Mouse (Mus musculus) intestine, embryonic 14.5 days (tissue): ENCODE measurements around the gene Capn15. TPM values are rescaled to one million over a fixed set of nuclear protein-coding genes. Genes with fewer than 3 reads are reported as not detected.

Experiments used
- ATAC-seq: fragments of 200-750 bp; cut with Nextera tagmentation; replicated peaks from 2 replicates; pipeline ENCODE4 v1.8.0; 2017; ENCODE audit warnings: low read depth, moderate number of reproducible peaks, moderate TSS enrichment, moderate library complexity; ENCODE audit not compliant: low FRiP score, low TSS enrichment
- DNase-seq: peaks from one replicate; pipeline ENCODE4 v3.0.0-alpha.2; 2018; ENCODE audit warnings: low spot score
- H3K27ac ChIP-seq: fragments of 300-500 bp; sonication (generic); 2 replicates; pipeline ENCODE4 v1.5.1; 2014; ENCODE audit warnings: low read depth, mild to moderate bottlenecking, control low read depth
- H3K27me3 ChIP-seq: fragments of 300-500 bp; sonication (generic); replicated peaks from 2 replicates; pipeline ENCODE4 v1.6.1; 2014; ENCODE audit warnings: low read length, control low read depth; ENCODE audit not compliant: control insufficient read depth, insufficient read depth
- H3K36me3 ChIP-seq: fragments of 300-500 bp; sonication (generic); 2 replicates; pipeline ENCODE4 v1.6.1; 2014; ENCODE audit warnings: low read length, control low read depth; ENCODE audit not compliant: control insufficient read depth, insufficient read depth
- H3K4me1 ChIP-seq: fragments of 300-500 bp; sonication (generic); replicated peaks from 2 replicates; pipeline ENCODE4 v1.6.1; 2014; ENCODE audit warnings: low read length, control low read depth, mixed read lengths; ENCODE audit not compliant: control insufficient read depth, insufficient read depth
- H3K4me2 ChIP-seq: fragments of 300-500 bp; sonication (generic); 2 replicates; pipeline ENCODE4 v1.6.1; 2014; ENCODE audit warnings: low read length
- H3K4me3 ChIP-seq: fragments of 300-500 bp; sonication (generic); 2 replicates; pipeline ENCODE4 v1.5.1; 2014; ENCODE audit warnings: low read depth, low read length, control low read depth, mixed read lengths
- H3K9ac ChIP-seq: fragments of 300-500 bp; sonication (generic); 2 replicates; pipeline ENCODE4 v1.6.1; 2014; ENCODE audit warnings: mild to moderate bottlenecking, low read length
- H3K9me3 ChIP-seq: fragments of 300-500 bp; sonication (generic); 2 replicates; pipeline ENCODE4 v1.6.1; 2016; ENCODE audit warnings: low read length, control low read depth; ENCODE audit not compliant: control insufficient read depth
- WGBS: fragments of 180-500 bp; shearing (Covaris S2); extraction: QIAGEN DNeasy Blood & Tissue Kit; methylation state at CpG from one replicate; pipeline ENCODE4 v1.1.7; 2014; 5-methylcytosine and 5-hydroxymethylcytosine counted together
- polyA plus RNA-seq: library from polyadenylated mRNA; unstranded; fragments of >200 nt; fragmentation: Nextera tagmentation; extraction: Ambion mirVana; gene quantifications from 2 replicates; pipeline ENCODE4 v1.2.1, GENCODE M21; 2014

Capn15 gene
- polyA plus RNA-seq, 1 experiment from 2014 or later, result 23.5 TPM

GRCm38 (mm10) chr17:25967652-25968051 lies 17.9 kb downstream of the Capn15 start:
- DNase-seq (no peak), ATAC-seq (no peak)
- Histone ChIP-seq H3K4me2 (no peak overlapping the region), H3K4me3 (no peak overlapping the region), H3K36me3 (peaks cover 18% of the 10 kb centered on the region), H3K27me3 (no peaks in the 10 kb centered on the region), H3K9me3 (no peaks in the 10 kb centered on the region), H3K9ac (no peak overlapping the region), H3K27ac (peak overlapping the region; percentile 6; the same call in 1 of the 2 replicates), H3K4me1 (peaks cover 14% of the 10 kb centered on the region)
- WGBS, result 33% methylated on average over 3 of the region's 3 CpGs

- Histone ChIP-seq H3K36me3 (peaks cover 45% of the 10 kb centered on the region), H3K27ac (no peak overlapping the region), H3K27me3 (no peaks in the 10 kb centered on the region), H3K4me1 (peaks cover 14% of the 10 kb centered on the region), H3K9ac (no peak overlapping the region), H3K9me3 (no peaks in the 10 kb centered on the region), H3K4me3 (no peak overlapping the region), H3K4me2 (no peak overlapping the region)
- WGBS, result 90% methylated on average over 7 of the region's 7 CpGs
- DNase-seq (no peak), ATAC-seq (no peak; the same call in 1 of the 2 replicates)
Measured at GRCm38 (mm10) chr17:25964271-25964670, 21.3 kb downstream of the Capn15 start.

GRCm38 (mm10) chr17:25962413-25962905 lies 23.1 kb downstream of the Capn15 start:
- Histone ChIP-seq H3K27ac (no peak overlapping the region), H3K9ac (no peak overlapping the region), H3K4me3 (no peak overlapping the region), H3K4me1 (peaks cover 3% of the 10 kb centered on the region; the same call in 1 of the 2 replicates), H3K27me3 (no peaks in the 10 kb centered on the region), H3K36me3 (peaks cover 61% of the 10 kb centered on the region), H3K4me2 (no peak overlapping the region), H3K9me3 (no peaks in the 10 kb centered on the region)
- no peak for ATAC-seq
- WGBS, result 94% methylated on average over 7 of the region's 7 CpGs
- no peak for DNase-seq

GRCm38 (mm10) chr17:25961566-25961965 lies 24.0 kb downstream of the Capn15 start:
- Histone ChIP-seq H3K27ac (no peak overlapping the region), H3K4me3 (no peak overlapping the region), H3K9me3 (no peaks in the 10 kb centered on the region), H3K9ac (no peak overlapping the region), H3K4me2 (no peak overlapping the region), H3K36me3 (peaks cover 65% of the 10 kb centered on the region), H3K4me1 (no peaks in the 10 kb centered on the region), H3K27me3 (no peaks in the 10 kb centered on the region)
- 98% methylated on average over 5 of the region's 5 CpGs for WGBS
- DNase-seq (no peak), ATAC-seq (no peak)

GRCm38 (mm10) chr17:25959630-25960467 lies 25.7 kb downstream of the Capn15 start:
- no peaks in the 10 kb centered on the region for H3K9me3 ChIP-seq
- H3K4me2 ChIP-seq, result no peak overlapping the region
- no peaks in the 10 kb centered on the region for H3K4me1 ChIP-seq
- ATAC-seq (no peak), DNase-seq (no peak)
- H3K4me3 ChIP-seq, result no peak overlapping the region
- whole genome bisulfite sequencing, result 90% methylated on average over 23 of the region's 23 CpGs
- peaks cover 65% of the 10 kb centered on the region for H3K36me3 ChIP-seq
- no peaks in the 10 kb centered on the region for H3K27me3 ChIP-seq
- no peak overlapping the region for H3K27ac ChIP-seq
- H3K9ac ChIP-seq, result no peak overlapping the region

- ATAC-seq (no peak), DNase-seq (no peak)
- H3K9ac ChIP-seq, result no peak overlapping the region
- no peak overlapping the region for H3K27ac ChIP-seq
- WGBS, result 95% methylated on average over 11 of the region's 11 CpGs
- H3K4me2 ChIP-seq, result no peak overlapping the region
- H3K36me3 ChIP-seq, result peaks cover 58% of the 10 kb centered on the region
- H3K4me3 ChIP-seq, result no peak overlapping the region
- H3K27me3 ChIP-seq, result peaks cover 2% of the 10 kb centered on the region; the same call in 1 of the 2 replicates
- no peaks in the 10 kb centered on the region for H3K9me3 ChIP-seq
- H3K4me1 ChIP-seq, result no peaks in the 10 kb centered on the region
Measured at GRCm38 (mm10) chr17:25958771-25959494, 26.7 kb downstream of the Capn15 start.

- ATAC-seq, result no peak
- H3K9ac ChIP-seq, result no peak overlapping the region
- no peak for DNase-seq
- H3K4me2 ChIP-seq, result no peak overlapping the region
- H3K4me3 ChIP-seq, result no peak overlapping the region
- no peaks in the 10 kb centered on the region for H3K4me1 ChIP-seq
- H3K27me3 ChIP-seq, result peaks cover 14% of the 10 kb centered on the region
- WGBS, result 88% methylated on average over 14 of the region's 14 CpGs
- H3K36me3 ChIP-seq, result peaks cover 47% of the 10 kb centered on the region
- H3K27ac ChIP-seq, result no peak overlapping the region
- no peaks in the 10 kb centered on the region for H3K9me3 ChIP-seq
Measured at GRCm38 (mm10) chr17:25957586-25958051, 28.0 kb downstream of the Capn15 start.

GRCm38 (mm10) chr17:25956631-25957030 lies 29.0 kb downstream of the Capn15 start:
- Histone ChIP-seq H3K4me1 (peaks cover 5% of the 10 kb centered on the region; the same call in 1 of the 2 replicates), H3K27me3 (peaks cover 24% of the 10 kb centered on the region), H3K36me3 (peaks cover 38% of the 10 kb centered on the region), H3K4me2 (no peak overlapping the region), H3K9ac (no peak overlapping the region), H3K9me3 (no peaks in the 10 kb centered on the region), H3K27ac (no peak overlapping the region), H3K4me3 (no peak overlapping the region)
- DNase-seq, result no peak
- 79% methylated on average over 7 of the region's 7 CpGs for whole genome bisulfite sequencing
- no peak for ATAC-seq
